Mouse (Mus musculus): ENCODE measurements around the gene Cerk. TPM values are rescaled to one million over a fixed set of nuclear protein-coding genes. Genes with fewer than 3 reads are reported as not detected.
A peak's percentile ranks its signal among the peaks of the same experiment; 100 is the strongest.
"Not testable (repeated sequence)": the region's sequence is repeated elsewhere in the genome, so short reads cannot be mapped to it uniquely, and the experiment has no call there.

The Cerk gene
- polyA plus RNA-seq, 1 experiment, result 0.06 TPM

DNA sequence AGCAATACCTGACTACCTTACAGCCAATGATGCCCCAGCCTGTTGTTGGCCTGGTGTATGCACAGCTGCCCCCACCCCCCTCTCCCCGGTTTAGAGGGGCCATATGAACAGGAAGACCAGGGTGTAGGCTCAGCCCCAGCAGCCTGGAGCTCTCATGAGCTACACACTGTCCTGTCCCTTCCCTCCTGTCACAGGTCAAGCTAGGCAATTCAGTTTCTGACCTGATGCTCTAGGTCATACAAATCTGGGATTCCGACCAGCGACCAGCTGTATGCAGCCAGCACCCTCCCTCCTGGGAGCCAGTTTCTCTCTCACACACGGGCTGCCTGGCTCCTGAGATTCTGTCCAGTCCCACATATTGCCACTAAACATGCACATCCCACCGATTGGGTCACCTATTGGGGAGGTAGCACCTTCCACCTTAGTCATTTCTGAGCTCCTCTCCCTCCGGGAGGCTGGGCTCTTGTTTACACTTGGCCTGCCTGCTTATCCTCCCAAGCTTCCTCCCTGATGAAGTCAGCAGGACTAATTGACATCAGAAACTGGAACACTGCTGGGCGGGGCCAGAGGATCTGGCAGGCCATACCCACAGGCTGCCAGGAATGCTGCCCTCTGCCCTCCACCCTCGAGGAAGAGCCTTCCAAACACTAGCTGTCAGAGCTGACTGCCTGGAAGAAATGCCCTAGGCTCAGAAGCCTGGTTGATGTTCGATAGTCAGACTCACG is 3.0 kb upstream of the Cerk start:
- peaks cover 30% of the 10 kb centered on the region for H3K27me3 ChIP-seq (ENCODE audit: control insufficient read depth)
- H3K9me3 ChIP-seq (ENCODE audit: control insufficient read depth, low read length), result peaks cover 7% of the 10 kb centered on the region; the same call in 1 of the 2 replicates
- H3K4me3 ChIP-seq (replicated peaks), result no peak overlapping the region
- peaks cover 11% of the 10 kb centered on the region for H3K4me1 ChIP-seq (ENCODE audit: control insufficient read depth)
- TF ChIP-seq GATA1 (IDR thresholded peaks at IDR 0.05; ENCODE audit: low read length), result no peak
- no peak for TF ChIP-seq TAL1 (IDR thresholded peaks at IDR 0.05; ENCODE audit: low read length)
- H3K36me3 ChIP-seq (ENCODE audit: control insufficient read depth), result no peaks in the 10 kb centered on the region

GRCm38 (mm10) chr15:86188186-86188585 is 2.2 kb upstream of the Cerk start:
- TF ChIP-seq TAL1 (IDR thresholded peaks at IDR 0.05; ENCODE audit: low read length) (no peak), GATA1 (IDR thresholded peaks at IDR 0.05; ENCODE audit: low read length) (no peak)

GRCm38 (mm10) chr15:86186686-86187085 is 745 bp upstream of the Cerk start:
- Histone ChIP-seq H3K4me3 (replicated peaks) (no peak overlapping the region), H3K9me3 (ENCODE audit: control insufficient read depth, low read length) (no peaks in the 10 kb centered on the region), H3K36me3 (ENCODE audit: control insufficient read depth) (no peaks in the 10 kb centered on the region), H3K27me3 (ENCODE audit: control insufficient read depth) (peaks cover 40% of the 10 kb centered on the region), H3K4me1 (ENCODE audit: control insufficient read depth) (peaks cover 13% of the 10 kb centered on the region)
- no peak for TF ChIP-seq GATA1 (IDR thresholded peaks at IDR 0.05; ENCODE audit: low read length)
- no peak for TF ChIP-seq TAL1 (IDR thresholded peaks at IDR 0.05; ENCODE audit: low read length)

More at GRCm38 (mm10) chr15:86188186-86188585, 2.2 kb upstream of the Cerk start:
- Histone ChIP-seq H3K4me1 (ENCODE audit: control insufficient read depth) (peaks cover 11% of the 10 kb centered on the region), H3K27me3 (ENCODE audit: control insufficient read depth) (peaks cover 35% of the 10 kb centered on the region), H3K4me3 (replicated peaks) (no peak overlapping the region), H3K9me3 (ENCODE audit: control insufficient read depth, low read length) (peaks cover 3% of the 10 kb centered on the region; the same call in 1 of the 2 replicates), H3K36me3 (ENCODE audit: control insufficient read depth) (no peaks in the 10 kb centered on the region)

GRCm38 (mm10) chr15:86184851-86185688 is 871 bp downstream of the Cerk start:
- Histone ChIP-seq H3K4me3 (replicated peaks) (peak overlapping the region; percentile 59), H3K27me3 (ENCODE audit: control insufficient read depth) (peaks cover 40% of the 10 kb centered on the region), H3K4me1 (ENCODE audit: control insufficient read depth) (peaks cover 13% of the 10 kb centered on the region), H3K9me3 (ENCODE audit: control insufficient read depth, low read length) (no peaks in the 10 kb centered on the region), H3K36me3 (ENCODE audit: control insufficient read depth) (no peaks in the 10 kb centered on the region)
- TF ChIP-seq TAL1 (IDR thresholded peaks at IDR 0.05; ENCODE audit: low read length) (no peak), GATA1 (IDR thresholded peaks at IDR 0.05; ENCODE audit: low read length) (no peak)

DNA sequence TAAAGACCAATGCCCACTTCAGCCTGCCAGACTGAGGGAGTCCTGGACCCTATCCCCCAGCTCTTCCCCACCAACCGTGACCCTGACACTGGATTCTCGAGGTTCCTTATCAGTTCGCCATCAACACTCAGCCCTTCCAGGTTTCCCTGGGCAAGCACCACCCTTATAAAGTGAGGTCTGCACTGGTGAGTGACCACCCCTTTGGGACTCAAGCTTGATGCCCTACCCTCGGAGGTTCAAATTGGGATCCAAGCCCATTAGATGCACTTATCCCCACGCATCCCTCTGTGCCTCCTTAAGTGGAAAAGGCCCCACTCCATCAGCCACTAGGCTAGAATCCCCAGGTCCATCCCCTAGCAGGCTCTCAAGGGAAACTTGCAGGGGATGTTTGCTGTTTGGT is 1.9 kb downstream of the Cerk start:
- H3K4me1 ChIP-seq (ENCODE audit: control insufficient read depth), result peaks cover 13% of the 10 kb centered on the region
- H3K36me3 ChIP-seq (ENCODE audit: control insufficient read depth), result no peaks in the 10 kb centered on the region
- no peaks in the 10 kb centered on the region for H3K9me3 ChIP-seq (ENCODE audit: control insufficient read depth, low read length)
- no peak overlapping the region for H3K4me3 ChIP-seq (replicated peaks)
- no peak for TF ChIP-seq GATA1 (IDR thresholded peaks at IDR 0.05; ENCODE audit: low read length)
- no peak for TF ChIP-seq TAL1 (IDR thresholded peaks at IDR 0.05; ENCODE audit: low read length)
- peaks cover 40% of the 10 kb centered on the region for H3K27me3 ChIP-seq (ENCODE audit: control insufficient read depth)

DNA sequence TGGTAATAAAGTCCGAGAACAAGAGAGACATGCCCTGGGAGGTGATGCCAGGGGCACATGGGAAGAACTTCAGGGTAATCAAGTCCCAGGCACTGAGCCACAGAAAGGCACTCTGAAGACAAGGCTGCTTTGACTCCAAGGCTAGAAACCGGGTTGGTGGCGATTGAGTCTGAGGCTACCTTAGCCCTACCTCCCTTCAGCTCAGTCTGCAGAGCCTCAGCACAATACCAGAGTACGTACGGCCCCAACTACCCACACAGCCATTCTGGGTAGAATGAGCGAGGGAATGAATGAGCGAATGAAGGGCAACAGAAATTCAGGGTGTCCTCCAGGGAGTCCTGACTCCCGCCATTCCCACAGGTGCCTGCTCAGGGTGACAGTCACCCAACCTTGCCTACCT is 2.5 kb downstream of the Cerk start:
- H3K4me3 ChIP-seq (replicated peaks), result no peak overlapping the region
- H3K4me1 ChIP-seq (ENCODE audit: control insufficient read depth), result peaks cover 13% of the 10 kb centered on the region

GRCm38 (mm10) chr15:86182646-86183045 is 3.3 kb downstream of the Cerk start:
- no peaks in the 10 kb centered on the region for H3K9me3 ChIP-seq (ENCODE audit: control insufficient read depth, low read length)
- TF ChIP-seq GATA1 (IDR thresholded peaks at IDR 0.05; ENCODE audit: low read length) (no peak), TAL1 (IDR thresholded peaks at IDR 0.05; ENCODE audit: low read length) (no peak)
- no peaks in the 10 kb centered on the region for H3K36me3 ChIP-seq (ENCODE audit: control insufficient read depth)
- H3K27me3 ChIP-seq (ENCODE audit: control insufficient read depth), result peaks cover 40% of the 10 kb centered on the region
- H3K4me3 ChIP-seq (replicated peaks), result no peak overlapping the region
- H3K4me1 ChIP-seq (ENCODE audit: control insufficient read depth), result peaks cover 13% of the 10 kb centered on the region

More for the DNA sequence above, 2.5 kb downstream of the Cerk start:
- Histone ChIP-seq H3K9me3 (ENCODE audit: control insufficient read depth, low read length) (no peaks in the 10 kb centered on the region), H3K27me3 (ENCODE audit: control insufficient read depth) (peaks cover 40% of the 10 kb centered on the region), H3K36me3 (ENCODE audit: control insufficient read depth) (no peaks in the 10 kb centered on the region)
- TF ChIP-seq TAL1 (IDR thresholded peaks at IDR 0.05; ENCODE audit: low read length) (no peak), GATA1 (IDR thresholded peaks at IDR 0.05; ENCODE audit: low read length) (no peak)

- peaks cover 13% of the 10 kb centered on the region for H3K4me1 ChIP-seq (ENCODE audit: control insufficient read depth)
- H3K9me3 ChIP-seq (ENCODE audit: control insufficient read depth, low read length), result no peaks in the 10 kb centered on the region
- no peak overlapping the region for H3K4me3 ChIP-seq (replicated peaks)
- no peak for TF ChIP-seq TAL1 (IDR thresholded peaks at IDR 0.05; ENCODE audit: low read length)
- no peak for TF ChIP-seq GATA1 (IDR thresholded peaks at IDR 0.05; ENCODE audit: low read length)
- peaks cover 40% of the 10 kb centered on the region for H3K27me3 ChIP-seq (ENCODE audit: control insufficient read depth)
- H3K36me3 ChIP-seq (ENCODE audit: control insufficient read depth), result no peaks in the 10 kb centered on the region
Observed at GRCm38 (mm10) chr15:86181941-86182439, 4.0 kb downstream of the Cerk start.

DNA sequence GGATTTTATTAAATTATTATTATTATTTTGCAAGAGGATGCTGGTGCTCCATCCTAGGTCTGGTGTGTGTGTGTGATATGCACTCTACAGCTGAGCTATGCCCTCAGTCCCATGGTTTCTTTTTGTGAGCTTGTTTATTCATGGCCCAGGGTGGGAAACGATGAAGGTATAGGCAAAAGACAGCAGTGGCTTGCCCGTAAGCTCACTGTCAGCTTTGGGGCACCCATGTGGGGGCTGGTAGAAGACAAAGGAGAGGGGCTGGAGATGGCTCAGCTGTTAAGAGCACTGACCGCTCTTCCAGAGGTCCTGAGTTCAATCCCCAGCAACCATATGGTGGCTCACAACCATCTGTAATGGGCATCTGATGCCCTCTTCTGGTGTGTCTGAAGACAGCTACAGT is 4.6 kb downstream of the Cerk start:
- H3K4me1 ChIP-seq (ENCODE audit: control insufficient read depth), result peaks cover 13% of the 10 kb centered on the region
- H3K27me3 ChIP-seq (ENCODE audit: control insufficient read depth), result peaks cover 33% of the 10 kb centered on the region
- H3K4me3 ChIP-seq (replicated peaks); H3K36me3 ChIP-seq (ENCODE audit: control insufficient read depth); H3K9me3 ChIP-seq (ENCODE audit: control insufficient read depth, low read length): not testable (repeated sequence)

All from erythroblast, embryonic 14.5 days (primary cell).